Mouse (Mus musculus) regulatory T cell (primary cell): Measurements from ENCODE around the gene Fam180a.

Experiments used
- in situ Hi-C: fragments of 300-600 bp; cut with MboI, MseI; formaldehyde crosslinking; loops from one replicate; pipeline ENCODE4 v1.15.1; 2025; ENCODE audit warnings: high pct_unique_total_duplicates

Fam180a gene

DNA sequence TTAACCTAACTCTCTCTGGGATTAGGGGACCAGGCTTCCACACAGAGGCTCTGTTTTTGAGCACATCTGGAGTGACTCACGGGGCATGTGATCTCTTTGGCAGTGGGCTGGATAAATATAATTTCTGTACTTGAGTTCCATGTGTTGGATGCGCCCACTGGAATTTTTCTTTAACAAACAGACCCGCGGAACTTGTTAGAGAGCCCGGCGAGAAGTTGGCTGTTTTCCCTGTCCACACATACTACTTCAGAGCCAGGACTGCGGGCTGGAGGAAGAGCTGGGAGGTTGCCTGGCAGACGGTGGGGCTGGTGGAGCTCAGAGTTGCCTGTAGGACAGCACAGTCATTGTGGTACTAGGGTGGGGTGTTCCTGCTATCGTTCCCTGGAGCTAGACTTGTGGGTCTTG, at the start of gene Fam180a:
Fam180a (minus strand) TSS at position 31 of the 405 bp plus-strand sequence.
- in situ Hi-C loops = no loop called here

DNA sequence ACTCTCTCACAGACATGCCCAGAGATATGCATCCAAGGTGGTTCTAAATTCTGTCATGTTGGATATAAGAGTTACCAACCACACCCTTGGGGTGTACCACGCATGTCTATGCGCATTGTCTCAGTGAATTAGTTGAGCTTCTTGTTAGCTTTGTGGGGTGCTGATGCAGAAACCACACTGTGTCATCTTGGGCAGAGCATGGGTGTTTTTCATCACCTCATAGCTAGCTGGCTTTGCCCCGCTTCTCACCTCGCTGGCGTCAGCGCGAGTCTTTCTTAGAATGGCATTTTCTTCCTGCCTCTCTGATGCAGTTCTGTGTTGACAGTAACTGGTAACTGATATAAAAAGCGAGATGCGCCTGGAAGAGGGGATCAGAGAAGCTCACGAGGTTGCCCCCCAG, 48.1 kb upstream of the Fam180a start:
- in situ Hi-C loops = no loop called here

DNA sequence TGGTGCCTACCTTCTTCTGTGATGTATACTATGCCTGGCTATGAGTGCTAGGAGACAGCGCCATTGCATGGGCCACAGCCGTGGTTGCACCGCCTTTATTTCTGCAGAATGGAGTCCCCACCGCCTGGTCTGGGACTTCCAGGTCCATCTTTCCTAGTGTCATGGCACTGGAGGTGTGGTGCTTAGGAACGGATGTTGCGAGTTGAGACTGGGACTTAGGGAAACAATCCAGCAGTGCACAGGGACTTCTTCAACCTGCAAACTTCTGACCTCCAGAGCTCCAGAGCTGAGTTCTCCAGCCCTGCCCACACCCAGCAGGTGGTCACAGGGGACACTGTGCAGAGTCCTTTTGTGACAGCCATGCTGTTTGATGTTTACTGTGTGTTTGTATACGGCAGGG, 44.4 kb upstream of the Fam180a start:
- in situ Hi-C loops = no loop called here

DNA sequence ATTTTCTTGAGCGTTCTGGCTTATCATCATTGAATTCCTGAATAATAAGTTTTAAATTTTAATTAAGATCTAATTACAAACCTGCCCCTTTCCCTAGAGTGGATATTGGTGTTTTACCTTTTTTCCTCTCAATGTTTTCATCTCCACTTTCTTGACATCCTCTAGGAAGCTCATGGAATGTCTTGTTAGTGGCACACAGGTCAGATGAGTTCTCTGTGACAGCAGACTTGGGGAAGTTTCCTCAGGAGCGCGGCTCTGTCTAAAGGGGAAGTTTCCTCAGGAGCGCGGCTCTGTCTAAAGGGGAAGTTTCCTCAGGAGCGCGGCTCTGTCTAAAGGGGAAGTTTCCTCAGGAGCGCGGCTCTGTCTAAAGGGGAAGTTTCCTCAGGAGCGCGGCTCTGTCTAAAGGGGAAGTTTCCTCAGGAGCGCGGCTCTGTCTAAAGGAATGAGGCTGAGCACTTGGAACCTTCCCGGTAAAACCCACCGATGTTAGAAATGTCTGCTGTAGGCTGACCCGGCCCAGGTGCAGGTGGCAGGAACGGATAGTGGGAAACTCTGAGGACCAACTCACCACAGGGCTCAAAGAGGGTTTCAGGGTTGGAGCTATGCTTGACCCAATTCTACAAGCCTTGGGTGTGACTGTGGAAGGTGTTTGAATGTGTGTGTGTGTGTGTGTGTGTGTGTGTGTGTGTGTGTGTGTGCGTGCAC, 43.8 kb upstream of the Fam180a start:
- in situ Hi-C loops = loop anchor here (5.0 kb wide), 2 partner anchors 52 to 883 kb away; no protein-coding TSS in a partner anchor

DNA sequence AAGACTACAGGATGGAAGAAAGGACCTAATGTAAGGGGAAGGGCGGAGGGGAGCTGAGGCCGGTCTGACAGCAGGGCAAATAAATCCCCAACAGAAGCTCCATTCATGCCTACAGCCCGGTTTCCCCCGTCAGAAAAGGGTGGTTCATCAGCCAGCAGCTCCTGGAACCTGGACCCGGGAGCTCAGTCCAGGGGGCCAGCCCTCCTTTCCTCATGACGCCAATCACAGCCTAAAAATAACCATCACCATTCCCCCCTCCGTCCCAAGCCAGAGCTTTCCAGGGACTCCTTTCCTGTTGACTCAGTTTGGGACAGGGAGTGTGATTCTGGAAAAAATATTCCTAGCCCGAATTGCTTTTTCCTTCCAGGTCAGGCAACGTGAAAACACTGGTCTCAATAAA, 36.7 kb upstream of the Fam180a start:
- in situ Hi-C loops = no loop called here

DNA sequence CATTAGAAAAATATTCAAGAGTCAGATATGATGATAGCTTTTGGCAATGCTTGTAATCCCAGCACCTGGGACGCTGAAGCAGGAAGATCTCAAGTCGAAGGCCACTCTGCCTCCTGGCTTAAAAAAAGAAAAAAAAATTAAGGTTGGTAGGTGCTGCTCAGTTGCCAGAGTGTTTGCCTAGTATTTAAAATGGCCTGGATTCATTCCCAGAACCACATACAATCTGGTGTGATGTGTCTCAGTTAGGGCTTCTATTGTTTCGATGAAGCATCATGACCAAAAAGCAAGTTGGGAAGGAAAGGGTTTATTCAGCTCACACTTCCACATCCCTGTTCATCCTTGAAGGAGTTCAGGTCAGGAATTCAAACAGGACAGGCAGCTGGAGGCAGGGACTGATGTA, 29.4 kb upstream of the Fam180a start:
- in situ Hi-C loops = no loop called here

DNA sequence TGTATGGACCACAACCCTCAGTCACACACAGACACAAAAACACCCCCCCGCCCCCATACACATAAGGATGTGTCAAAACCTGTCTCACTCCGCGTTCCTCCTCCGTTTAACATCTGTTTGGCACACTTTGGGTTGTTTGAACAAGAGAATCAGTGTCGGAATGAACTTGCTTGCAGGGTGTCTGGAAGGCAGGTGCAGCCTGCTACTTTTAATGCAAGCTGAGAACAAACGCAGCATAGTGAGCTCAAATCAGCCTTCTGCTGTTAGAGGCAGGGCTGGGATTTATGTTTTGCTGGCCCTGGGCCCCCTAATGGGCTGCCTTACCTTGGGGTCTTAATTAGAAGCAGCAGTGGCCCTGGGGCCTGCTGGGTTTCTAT, 28.7 kb upstream of the Fam180a start:
- in situ Hi-C loops = no loop called here

DNA sequence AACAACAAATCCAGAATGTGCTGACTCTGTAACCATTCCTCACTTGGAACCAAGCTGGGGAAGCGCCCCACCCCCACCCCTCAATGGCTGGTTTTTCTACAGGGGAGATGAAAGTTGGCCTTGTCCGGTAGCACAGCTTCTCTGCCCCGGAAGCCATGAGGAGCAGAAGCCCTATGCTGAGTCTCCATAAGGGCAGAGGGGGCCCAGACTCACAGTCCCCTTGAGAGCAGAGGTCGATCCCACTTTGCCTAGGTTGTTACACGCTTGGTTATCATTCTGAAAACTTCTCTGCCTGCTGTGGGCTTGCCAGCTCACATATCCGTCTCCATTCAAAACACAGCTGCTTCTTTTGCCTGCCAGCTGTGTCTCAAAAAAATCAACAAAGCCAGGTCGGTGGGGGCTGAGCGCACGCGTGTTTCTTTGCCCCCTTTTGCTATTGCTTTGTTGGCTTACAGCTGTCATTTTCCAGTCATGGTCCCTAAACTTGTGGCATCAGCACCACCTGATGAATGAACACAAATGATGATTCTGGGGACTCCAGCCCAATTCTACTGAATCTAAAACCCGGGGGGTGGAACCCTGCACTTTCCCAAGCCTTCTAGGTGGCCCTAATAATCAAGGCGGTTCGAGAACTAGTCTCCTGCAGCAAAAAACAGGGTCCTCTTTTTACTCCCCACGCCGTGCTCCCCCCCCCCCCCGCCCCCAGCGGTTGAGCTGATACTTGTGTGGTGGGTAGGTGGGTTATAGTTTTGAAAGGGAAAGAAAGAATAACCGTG, 28.1 kb upstream of the Fam180a start:
- in situ Hi-C loops = no loop called here

DNA sequence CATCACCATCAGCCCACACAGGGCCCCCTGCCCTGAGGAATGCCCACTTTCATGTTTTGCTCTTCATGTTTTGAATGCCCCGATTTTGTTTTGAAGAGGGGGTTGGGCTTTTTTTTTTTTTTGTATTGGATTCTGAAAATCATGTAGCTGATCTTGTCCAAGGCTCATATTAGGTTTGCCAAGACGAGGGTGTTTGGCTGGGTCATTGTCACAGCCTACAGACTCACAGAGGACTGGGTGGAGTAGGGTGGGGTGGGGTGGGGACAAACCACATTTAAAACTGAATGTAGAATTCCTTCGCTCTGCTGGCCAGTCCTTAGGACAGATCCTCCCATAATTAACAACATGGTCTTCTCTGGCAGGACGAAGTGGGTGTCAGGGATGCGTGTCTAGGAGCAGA, 27.5 kb upstream of the Fam180a start:
- in situ Hi-C loops = no loop called here

DNA sequence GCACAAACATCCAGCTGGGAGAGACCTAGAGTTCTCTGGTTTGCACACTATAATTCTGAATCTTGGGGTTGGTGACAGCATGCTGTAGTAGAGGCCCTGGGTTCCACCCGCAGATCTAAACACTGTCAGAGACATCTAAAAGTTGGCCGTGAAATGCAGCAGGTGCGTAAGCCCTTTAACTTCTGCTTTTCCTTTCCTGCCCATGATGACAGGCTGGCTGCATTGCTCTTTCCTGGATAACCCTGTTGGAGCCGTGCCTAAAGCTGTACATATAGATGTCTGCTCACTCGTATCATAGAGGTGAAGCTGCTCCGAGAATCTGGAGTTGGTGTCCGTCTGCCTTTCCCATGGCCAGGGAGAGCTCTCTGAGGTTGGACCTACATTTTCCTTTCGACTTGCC, 26.9 kb upstream of the Fam180a start:
- in situ Hi-C loops = no loop called here

DNA sequence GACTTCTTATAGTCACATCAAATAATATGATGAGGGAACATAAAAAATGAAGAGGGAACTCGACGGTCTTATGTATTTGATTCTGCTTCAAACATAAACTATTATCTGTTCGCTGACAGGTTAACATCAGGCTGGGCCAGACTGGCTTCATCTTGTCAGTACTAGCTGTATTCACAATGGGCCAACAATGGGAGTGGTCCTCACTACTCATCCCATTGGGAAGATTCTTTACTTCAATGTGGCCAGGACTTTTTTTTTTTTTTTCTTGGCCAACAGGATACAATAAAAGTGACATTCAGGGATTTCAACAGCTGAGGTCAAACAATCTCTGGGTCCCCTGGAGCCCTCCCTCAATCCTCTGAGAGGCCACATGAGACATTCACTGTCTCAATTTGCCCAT, 25.9 kb upstream of the Fam180a start:
- in situ Hi-C loops = no loop called here

DNA sequence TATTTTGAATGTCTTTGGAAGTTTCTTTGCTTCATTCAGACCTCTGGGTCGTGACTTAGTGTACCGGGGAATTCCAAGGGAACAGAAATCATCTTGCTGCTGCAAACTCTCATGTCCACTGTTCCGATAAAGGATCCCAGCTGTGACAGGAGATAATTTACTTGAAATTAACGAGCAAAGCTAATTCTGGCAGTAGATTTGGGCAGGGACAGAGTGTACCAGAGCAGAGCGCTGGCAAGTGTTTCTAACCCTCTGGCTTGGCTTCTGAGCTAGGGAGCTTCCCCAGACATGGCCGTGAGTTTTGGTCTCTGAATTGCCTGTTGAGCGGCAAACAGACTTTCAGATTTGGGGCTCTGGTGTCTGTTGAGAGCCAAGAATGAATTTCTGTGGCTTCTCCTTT, 23.8 kb upstream of the Fam180a start:
- in situ Hi-C loops = no loop called here

DNA sequence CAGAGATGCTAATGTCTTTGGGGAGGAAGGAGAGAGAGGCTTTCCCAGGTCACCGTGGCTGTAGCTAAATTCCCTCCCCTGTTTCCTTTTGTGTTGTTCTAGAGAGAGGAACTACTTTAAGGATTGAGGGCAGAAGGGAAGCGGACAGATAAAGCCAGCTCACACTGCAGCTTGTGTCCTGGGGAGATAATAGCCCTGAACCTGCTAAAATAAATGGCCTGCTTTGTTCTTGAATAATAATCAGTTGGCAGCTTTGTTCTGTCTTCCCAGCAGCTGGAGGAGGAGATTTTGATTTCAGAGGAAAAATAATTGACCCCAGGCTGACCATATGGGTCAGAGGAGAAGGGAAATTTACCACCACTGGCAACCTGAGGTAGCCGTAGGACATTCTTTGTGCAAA, 12.7 kb upstream of the Fam180a start:
- in situ Hi-C loops = no loop called here

DNA sequence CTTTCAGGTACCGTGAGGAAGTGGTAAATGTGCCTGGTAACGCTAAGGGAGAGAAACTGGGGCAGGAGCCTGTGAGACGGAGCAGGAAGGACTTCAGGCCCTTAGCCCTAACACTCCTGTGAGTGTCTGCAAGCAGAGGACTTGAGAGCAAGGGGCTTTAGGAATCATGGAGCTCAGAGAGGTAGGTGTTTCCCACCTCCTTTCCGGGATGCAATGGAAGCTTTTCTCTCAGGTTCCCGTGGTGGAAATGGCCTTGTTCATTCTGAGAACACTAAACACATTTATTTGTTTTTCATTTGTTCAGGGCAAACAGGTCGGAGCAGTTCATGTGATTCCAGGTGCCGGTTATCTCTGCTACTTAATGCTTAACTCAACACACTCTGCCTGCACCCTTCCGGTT, 11.9 kb upstream of the Fam180a start:
- in situ Hi-C loops = no loop called here

DNA sequence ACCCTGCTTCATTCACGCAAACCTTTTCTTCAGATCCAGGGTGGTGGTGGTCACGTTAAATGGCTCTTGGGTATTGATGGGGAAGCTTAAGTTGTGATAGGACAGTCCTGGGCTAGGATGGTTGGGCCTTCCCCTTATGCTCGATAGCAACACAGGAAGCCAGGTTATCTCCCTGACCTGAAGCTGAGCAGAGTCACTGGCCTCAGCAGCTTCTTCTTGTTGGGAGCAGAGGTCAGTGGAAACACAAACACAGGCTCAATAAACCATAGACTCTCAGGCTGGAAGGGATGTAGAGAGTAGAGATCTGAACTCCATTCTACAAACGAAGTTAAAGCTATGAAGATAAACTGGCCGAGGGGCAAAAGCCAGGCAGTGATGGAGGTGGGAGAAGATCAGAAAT, 9.5 kb upstream of the Fam180a start:
- in situ Hi-C loops = no loop called here

DNA sequence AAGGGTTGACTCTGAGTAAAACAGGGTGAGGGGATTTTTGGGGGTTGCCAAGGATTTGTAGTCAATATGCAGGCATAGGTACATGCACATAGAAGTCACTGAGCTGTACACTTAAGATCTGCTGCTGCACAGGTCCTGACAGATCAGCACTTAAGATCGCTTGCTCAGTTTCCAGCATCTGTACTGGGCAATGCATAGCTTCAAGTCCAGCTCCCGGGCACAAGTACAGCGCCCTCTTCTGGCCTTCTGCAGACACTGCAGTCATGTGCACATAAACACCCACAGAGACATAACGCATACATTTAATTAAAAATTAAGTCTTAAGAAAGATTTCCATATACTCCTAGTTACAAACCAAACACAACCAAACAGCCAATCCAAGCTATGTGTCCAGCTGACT, 8.3 kb upstream of the Fam180a start:
- in situ Hi-C loops = no loop called here

DNA sequence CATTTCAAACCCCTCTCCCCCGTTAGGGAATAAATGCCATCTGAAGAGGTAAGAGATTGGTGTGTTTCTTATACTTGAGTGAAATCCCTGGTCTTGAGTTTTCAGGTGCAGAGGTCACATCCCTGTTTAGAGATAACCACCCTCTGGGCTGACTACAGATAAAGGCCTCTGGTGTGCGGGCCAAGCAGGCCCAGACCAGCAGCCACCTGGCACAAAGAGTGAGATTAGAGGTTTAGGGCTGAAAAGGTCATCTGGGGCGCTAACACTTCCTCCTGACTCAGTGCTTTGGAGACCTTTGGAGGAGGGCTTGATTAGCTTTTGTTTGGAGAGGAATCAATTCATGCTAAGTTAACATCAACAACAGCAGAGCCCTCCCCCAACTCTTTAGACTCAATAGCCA, 7.7 kb upstream of the Fam180a start:
- in situ Hi-C loops = no loop called here

DNA sequence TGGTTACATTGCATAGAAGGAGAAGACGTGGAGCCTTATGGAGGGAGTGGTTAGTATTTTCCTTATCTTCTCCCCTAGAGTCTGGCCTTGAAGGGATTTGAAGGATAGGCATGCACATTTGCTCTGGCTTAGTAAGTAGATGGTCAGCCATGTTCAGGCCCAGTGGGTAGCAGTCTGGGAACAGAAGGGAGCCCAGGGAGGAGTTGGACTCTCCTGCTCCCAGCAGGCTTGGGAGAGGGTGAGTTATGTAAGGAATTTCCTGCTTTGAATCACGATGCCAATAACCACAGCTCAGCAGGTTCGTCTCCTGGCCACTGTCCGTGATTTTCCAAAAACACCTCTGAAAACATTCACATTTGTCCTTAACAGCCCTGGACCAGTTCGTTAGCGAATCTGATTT, 4.9 kb upstream of the Fam180a start:
- in situ Hi-C loops = no loop called here

DNA sequence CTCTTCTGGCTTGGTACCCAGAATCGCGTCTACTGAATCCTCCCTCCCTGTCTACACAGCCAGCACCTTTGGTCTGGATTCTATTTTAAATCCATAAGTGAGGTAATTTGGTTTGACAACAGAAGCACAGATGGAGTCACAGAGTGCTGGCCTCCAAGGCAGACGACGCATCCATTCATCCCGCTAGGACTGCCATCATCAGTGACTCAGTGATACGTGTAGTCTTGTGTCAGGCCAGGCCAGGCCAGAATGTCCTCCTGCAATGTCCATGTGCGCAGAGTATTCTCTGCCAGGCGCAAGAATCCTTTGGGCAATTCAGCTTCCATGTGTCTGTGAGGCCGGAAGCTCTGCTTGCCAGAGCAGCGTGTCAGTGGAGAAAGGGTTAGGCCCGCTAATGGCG, 4.0 kb upstream of the Fam180a start:
- in situ Hi-C loops = no loop called here

DNA sequence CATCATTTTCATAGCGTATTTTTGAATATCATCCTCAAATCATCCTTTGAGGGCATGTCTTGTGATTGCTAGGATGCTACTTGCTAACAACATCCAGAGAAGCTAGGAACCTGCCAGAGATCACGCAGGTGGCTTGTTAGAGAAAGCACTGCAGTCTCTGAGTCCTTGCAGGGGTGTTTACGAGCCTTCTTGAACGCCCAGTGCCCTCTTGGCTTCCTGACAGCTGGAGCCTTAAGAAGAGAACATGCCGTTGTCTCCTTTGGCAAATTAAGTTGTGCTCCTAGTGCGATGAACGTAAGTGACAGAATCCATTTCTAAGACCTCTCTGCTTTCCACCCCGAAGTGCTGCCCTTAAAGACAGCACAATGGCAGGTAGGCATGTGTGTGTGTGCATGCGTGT, 1.6 kb downstream of the Fam180a start:
- in situ Hi-C loops = no loop called here

DNA sequence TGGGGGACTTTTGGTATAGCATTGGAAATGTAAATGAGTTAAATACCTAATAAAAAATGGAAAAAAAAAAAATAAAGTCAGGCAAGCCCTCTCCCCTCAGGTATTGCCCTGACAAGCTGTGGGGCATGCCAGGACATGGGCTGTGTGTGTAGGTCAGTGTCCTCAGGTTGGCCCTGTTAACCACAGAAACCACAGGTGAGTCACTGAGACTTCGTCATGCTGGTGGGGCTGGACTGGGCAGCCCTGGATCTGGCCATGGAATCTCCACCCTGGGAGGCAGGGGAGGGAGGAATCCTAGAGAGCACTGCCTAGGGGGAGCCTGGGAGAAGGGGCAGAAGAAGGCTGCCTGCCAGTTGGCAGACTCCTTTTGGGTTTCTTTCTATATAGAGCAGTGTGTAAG, 2.9 kb downstream of the Fam180a start:
- in situ Hi-C loops = no loop called here

DNA sequence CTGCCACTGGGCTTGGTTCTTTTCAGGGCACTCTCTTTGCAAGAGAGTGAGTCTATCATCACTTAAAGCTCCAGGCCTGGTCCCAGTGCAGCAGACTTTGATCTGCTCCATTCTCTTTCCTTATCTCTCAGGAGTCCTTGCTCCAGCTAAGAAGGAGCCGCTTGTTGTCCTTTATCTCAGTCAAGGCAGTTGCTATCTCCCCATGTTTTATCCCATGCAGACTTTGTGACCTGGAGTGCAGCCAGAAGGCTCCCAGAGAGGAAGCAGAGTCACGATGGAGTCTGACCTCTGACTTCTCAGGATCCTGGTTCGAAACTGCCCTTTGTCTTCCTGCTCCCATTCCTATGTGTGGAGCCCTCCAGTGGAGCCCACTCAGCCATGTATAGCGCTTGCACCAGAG, 4.8 kb downstream of the Fam180a start:
- in situ Hi-C loops = no loop called here

DNA sequence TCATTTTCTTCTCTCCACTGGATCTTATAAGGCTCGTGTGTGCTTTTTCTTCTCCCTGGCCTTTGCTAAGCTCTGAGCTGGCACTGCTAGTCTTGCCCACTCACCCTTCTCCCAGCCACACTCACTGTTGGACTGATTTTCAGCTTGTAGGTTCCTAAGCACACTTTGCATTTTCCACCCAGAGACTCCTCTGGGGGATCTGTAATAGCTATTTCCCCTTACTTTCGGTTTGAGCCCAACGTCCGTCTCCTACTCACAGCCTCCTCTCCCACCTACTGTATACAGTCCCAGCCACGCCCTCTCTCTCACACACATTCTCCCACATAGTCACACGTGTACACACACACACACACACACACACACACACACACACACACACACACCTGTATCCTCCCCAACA, 6.1 kb downstream of the Fam180a start:
- in situ Hi-C loops = loop anchor here (5.0 kb wide), 1 partner anchor 47 kb away; no protein-coding TSS in a partner anchor
